Mouse (Mus musculus) embryonic fibroblast, embryonic 13.5 days (primary cell): Measurements from ENCODE around the gene Gm572.

Source experiments
- CTCF ChIP-seq: IDR thresholded peaks from 2 replicates; pipeline ENCODE4 v1.5.1; 2011; ENCODE audit warnings: mild to moderate bottlenecking, control low read depth, low read length, moderate library complexity, borderline replicate concordance; ENCODE audit not compliant: insufficient read depth
- POLR2A ChIP-seq: IDR thresholded peaks from 2 replicates; pipeline ENCODE4 v1.6.1; 2011; ENCODE audit warnings: low read depth, mild to moderate bottlenecking, control low read depth, low read length, moderate library complexity

DNA sequence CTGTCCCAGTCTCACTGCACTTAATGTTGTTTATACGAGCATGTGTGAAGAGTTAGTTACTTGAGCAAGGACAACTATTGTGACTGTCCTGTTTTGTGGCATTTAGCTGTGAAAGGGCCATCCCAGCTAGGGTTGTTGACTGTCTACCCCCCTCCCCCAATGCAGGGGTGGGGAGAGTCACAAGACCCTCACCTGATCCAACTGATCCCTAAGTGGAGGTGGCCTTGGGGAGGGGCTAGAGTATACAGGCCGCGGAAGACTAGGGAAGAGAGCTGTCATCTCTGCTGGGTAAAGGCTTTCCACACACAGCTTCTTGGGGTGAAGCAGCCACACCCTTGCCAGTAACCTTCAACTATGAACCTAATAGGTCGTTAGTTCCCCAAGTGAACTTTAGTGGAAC is 42.8 kb upstream of the Gm572 start:
- TF ChIP-seq CTCF (no peak), POLR2A (no peak)
